Mouse (Mus musculus) cerebellum, adult (tissue): Measurements from ENCODE around the gene Prl3a1.

Source experiments
- ATAC-seq: cut with Nextera tagmentation; 2 replicates; pipeline ENCODE4 v1.9.2; 2017; ENCODE audit warnings: mild to moderate bottlenecking, moderate library complexity, mixed read lengths; ENCODE audit not compliant: insufficient number of reproducible peaks, low FRiP score, low TSS enrichment

The Prl3a1 gene

DNA sequence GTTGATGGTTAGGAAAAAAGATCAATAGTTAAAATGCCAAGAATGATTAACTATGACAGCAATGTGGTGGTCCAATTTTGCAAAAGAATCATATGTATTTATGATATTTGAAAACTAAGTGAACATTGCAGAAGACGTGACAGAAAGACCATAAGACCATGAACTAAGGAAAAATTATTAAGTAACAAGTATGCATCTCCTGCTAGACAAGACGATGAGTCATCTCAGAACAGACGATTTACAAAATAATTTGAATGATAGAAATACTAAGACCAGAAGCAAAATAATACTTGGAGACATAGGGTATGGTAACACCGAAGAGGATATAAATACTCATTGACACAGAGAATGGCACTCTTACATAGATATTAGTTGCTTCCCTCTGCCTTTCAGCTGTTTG is at the start of gene Prl3a1:
Gene Prl3a1 (plus strand): TSS at position 301 of the 400 bp plus-strand sequence.
- no peak for ATAC-seq

- ATAC-seq: no peak
Observed at GRCm38 (mm10) chr13:27241547-27241946, 17.7 kb upstream of the Prl3a1 start, which contains the start of gene Prl3b1. Gene Prl3b1, plus strand, starts transcription at chr13:27241847.

- no peak for ATAC-seq
Observed at GRCm38 (mm10) chr13:27312334-27313225, 53.3 kb downstream of the Prl3a1 start, which contains the start of gene Prl6a1. Gene Prl6a1, plus strand, starts transcription at chr13:27312627.
